Mouse (Mus musculus) macrophage (primary cell): ENCODE measurements around the gene Gm17428. TPM values are rescaled to one million over a fixed set of nuclear protein-coding genes. Genes with fewer than 3 reads are reported as not detected.
"Not testable (repeated sequence)": the region's sequence is repeated elsewhere in the genome, so short reads cannot be mapped to it uniquely, and the experiment has no call there.

ENCODE experiments used
- H3K27ac ChIP-seq: fragments of 350-480 bp; formaldehyde crosslinking; 2 replicates; pipeline ENCODE4 v1.9.0; 2021
- H3K36me3 ChIP-seq: fragments of 350-480 bp; formaldehyde crosslinking; 2 replicates; pipeline ENCODE4 v1.9.0; 2021; ENCODE audit errors: inconsistent target
- H3K4me3 ChIP-seq: fragments of 350-480 bp; formaldehyde crosslinking; 2 replicates; pipeline ENCODE4 v1.9.0; 2021; ENCODE audit errors: inconsistent target
- H3K79me2 ChIP-seq: fragments of 350-480 bp; formaldehyde crosslinking; 2 replicates; pipeline ENCODE4 v1.9.0; 2021; ENCODE audit errors: inconsistent target
- WGBS: methylation state at CpG from one replicate; pipeline ENCODE4 v1.1.7; 2026; ENCODE audit warnings: inconsistent platforms; ENCODE audit not compliant: missing documents; 5-methylcytosine and 5-hydroxymethylcytosine counted together
- polyA plus RNA-seq: library from polyadenylated mRNA; stranded (reverse); fragments of 250-400 nt; gene quantifications from 3 replicates; pipeline ENCODE4 v1.2.4, GENCODE M21; 2018; ENCODE audit warnings: inconsistent platforms

Gene Gm17428
- polyA plus RNA-seq, 1 experiment from 2014 or later, result not detected

DNA sequence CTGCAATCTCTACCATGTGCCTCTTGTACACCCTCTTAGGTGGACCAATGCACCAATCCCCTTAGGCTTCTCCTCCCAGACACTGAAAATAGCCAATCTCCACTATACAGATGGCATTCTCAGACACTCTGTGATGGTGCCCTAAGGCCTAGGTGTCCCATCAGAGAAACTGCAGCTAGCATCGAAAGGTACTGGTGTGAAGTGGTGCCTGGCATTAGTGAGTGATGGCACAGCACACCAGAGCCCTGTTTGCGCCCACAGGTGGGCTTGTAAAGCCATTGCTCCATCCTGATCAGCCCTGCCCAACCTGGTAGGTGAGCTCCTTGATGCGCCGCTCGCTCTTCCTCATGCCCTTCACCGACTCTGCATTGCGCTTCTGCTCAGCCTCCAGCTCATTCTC, 32.8 kb upstream of the Gm17428 start:
- Histone ChIP-seq H3K36me3 (no peaks in the 10 kb centered on the region), H3K79me2 (no peaks in the 10 kb centered on the region), H3K4me3 (no peak overlapping the region), H3K27ac (no peak overlapping the region)
- 94% methylated on average over 6 of the region's 7 CpGs for WGBS

DNA sequence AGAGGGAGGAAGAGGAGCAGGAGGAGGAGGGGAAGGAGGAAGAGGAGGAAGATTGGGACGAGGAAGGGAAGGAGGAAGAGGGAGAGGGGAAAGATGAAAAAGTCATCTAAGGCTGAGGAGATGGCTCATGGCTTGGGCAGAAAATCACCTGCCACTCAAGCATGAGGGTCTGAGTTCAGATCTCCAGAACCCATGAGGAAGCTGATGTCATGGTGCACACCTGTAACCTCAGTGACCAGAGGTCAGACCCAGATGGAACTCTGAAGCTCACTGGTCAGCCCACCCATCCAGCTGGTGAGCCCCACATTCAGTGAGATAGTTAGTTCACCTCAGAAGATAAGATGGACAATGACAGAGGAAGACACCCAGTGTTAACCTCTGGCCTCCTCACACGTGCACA, 31.8 kb upstream of the Gm17428 start:
- WGBS, result 62% methylated on average over 2 of the region's 2 CpGs
- Histone ChIP-seq H3K36me3 (no peaks in the 10 kb centered on the region), H3K4me3 (no peak overlapping the region), H3K79me2 (no peaks in the 10 kb centered on the region), H3K27ac (no peak overlapping the region)

DNA sequence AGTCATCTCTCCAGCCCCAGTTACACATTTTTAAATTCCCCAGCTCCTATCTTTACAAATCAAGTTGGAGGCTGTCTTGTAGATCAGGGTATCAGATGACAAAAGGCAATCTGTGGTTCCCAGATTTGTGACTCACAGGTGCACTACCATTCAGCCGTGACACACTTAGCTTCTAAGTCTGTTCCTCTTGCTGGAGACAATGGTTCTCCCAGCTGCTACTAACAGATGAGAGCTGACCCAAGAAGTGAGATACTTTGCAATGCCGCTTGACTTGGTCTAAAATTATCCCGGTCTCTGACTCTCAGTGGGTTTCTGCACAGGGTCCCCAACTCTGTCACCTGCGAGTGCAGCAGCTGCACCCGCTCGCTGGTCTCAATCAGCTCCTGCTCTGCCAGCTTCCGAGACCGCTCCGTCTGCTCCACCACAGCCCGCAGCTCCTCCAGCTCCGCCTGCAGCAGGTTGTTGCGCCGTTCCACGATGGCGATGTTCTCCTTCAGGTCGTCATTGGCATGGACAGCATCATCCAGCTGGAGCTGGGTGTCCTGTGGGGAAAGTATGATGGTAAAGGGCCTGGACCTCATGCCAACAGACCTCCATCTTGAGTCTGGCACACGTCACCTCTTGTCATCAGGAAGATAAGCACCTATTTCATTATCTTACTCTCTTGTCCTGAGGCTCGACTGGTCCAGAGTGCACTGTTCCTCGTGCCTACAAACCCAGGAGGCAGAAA, 30.6 kb upstream of the Gm17428 start:
- Histone ChIP-seq H3K79me2 (no peaks in the 10 kb centered on the region), H3K27ac (no peak overlapping the region), H3K36me3 (no peaks in the 10 kb centered on the region), H3K4me3 (no peak overlapping the region)
- WGBS, result 88% methylated on average over 19 of the region's 19 CpGs

DNA sequence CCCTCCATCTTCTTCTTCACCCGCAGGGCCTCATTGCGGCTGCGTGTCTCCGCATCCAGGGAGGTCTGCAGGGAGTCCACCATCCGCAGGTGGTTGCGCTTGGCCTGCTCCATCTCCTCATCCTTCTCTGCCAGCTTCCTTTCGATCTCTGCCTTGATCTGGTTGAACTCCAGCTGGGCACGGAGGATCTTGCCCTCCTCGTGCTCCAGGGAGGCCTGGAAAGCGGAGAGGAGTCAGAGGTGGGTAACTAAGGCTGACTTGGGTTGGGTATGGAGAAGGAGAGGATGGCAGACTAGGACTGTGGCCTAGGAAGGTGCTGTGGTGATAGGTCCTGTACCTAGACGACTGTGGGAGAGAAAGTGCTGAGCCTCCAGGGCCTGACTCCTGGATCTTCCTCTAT, 29.7 kb upstream of the Gm17428 start:
- not testable (repeated sequence) for H3K27ac ChIP-seq, H3K79me2 ChIP-seq, H3K4me3 ChIP-seq, H3K36me3 ChIP-seq
- 92% methylated on average over 5 of the region's 11 CpGs for whole genome bisulfite sequencing

DNA sequence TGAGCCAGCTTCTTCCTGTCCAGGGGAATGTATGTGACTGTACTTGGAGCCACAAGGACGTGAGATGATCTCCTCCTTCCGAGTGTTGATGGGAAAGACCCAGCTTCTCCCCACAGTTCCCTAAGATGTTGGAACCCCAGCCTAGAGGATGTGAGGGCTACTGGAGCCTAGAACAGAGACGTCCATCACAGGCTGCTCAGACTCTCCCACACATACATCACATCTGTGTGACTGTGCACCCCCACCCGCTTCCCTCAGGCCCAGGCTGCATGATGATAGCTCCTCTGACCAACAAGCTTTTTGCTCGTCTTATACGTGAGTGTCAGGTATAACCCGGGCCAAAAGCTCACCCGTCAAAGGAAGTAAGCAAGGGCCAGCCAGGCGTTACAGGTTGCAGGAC, 28.0 kb upstream of the Gm17428 start:
- no peak overlapping the region for H3K27ac ChIP-seq
- WGBS, result 84% methylated on average over 9 of the region's 9 CpGs
- H3K36me3 ChIP-seq, result no peaks in the 10 kb centered on the region
- H3K4me3 ChIP-seq, result no peak overlapping the region
- no peaks in the 10 kb centered on the region for H3K79me2 ChIP-seq

DNA sequence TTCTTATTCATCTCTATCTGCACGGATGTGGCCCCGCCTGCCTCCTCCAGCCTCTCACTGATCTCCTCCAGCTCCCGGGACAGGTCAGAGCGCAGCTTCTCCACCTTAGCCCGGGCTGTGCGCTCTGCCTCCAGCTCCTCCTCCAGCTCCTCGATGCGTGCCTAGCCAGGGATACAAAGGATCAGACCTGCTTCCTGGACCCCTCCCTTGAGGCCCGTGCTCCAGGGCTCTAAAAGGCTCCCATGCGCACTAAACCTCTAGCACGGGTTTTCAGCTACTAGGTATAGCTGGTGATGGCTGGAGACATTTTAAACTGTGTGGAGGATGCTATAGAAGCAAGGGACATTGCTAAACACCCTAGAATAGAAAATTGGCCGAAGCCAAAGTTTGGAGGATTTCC, 26.2 kb upstream of the Gm17428 start:
- whole genome bisulfite sequencing, result 80% methylated on average over 10 of the region's 12 CpGs
- H3K79me2 ChIP-seq, result no peaks in the 10 kb centered on the region
- no peak overlapping the region for H3K27ac ChIP-seq
- H3K36me3 ChIP-seq, result no peaks in the 10 kb centered on the region
- no peak overlapping the region for H3K4me3 ChIP-seq

DNA sequence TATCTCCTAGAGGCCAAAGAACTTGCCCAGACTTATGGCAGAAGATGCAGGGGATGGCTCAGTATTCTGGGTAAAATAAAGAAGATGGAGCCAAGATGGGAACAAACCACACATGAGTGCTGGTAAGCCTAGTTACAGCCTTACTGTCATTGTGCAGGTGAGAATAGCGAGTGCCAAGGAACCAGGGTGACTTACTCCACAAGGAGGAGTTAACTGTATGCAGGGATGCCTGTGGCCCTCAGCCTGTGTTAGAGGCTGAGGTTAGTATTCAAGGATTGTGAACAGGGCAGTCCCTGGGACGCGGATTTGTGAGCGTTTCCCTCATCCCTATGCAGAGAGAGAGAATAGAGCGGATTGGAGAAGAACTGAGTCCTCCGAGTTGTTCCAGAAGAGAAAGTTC, 25.1 kb upstream of the Gm17428 start:
- Histone ChIP-seq H3K4me3 (no peak overlapping the region), H3K36me3 (no peaks in the 10 kb centered on the region), H3K27ac (no peak overlapping the region), H3K79me2 (no peaks in the 10 kb centered on the region)
- WGBS, result 91% methylated on average over 6 of the region's 6 CpGs

DNA sequence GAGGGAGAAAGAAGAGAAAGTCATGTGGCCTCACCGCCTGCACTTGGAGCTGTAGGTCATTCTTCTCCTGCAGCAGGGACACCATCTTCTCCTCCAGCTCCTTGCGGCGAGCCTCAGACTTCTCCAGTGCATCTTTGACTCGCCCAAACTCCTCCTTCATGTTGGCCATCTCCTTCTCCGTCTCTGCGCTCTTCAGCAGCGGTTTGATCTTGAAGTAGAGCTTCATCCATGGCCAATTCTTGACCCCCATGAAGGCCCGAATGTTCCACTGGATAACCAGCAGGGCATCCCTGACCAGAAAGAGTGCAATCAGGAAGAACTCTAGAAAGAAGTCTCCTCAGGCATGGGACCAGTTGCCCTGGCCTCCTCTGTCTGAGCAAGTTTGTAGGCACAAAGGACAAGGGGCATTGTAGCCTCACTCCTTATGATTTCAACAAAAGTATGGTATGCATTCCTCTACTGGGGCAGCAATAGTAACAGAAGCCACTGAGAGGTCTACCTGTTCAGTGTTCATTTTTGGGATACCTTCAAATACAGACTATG, 23.0 kb upstream of the Gm17428 start:
- H3K4me3 ChIP-seq, result no peak overlapping the region
- H3K27ac ChIP-seq, result no peak overlapping the region
- 90% methylated on average over 8 of the region's 8 CpGs for WGBS
- H3K36me3 ChIP-seq, result no peaks in the 10 kb centered on the region
- H3K79me2 ChIP-seq, result no peaks in the 10 kb centered on the region

DNA sequence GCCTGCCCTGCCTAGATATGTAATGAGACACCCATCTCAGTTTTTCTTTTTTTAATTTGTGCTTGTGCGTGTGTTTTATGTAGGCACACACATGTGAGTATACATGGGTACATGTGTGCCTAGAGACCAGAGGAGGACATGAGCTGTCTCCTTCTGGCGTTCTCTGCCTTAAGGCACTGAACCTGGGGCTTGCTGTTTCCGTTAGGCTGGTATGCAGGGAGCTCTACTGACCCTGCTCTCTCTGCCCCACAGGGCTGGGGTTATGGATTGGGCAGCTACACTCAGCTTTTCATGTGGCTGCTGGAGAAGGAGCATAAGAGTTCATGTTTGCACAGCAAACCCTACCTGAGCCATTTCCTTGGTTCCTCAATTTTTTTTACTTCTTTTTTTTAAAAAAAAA, 22.3 kb upstream of the Gm17428 start:
- WGBS, result 83% methylated on average over 3 of the region's 3 CpGs
- Histone ChIP-seq H3K79me2 (no peaks in the 10 kb centered on the region), H3K36me3 (no peaks in the 10 kb centered on the region), H3K27ac (no peak overlapping the region), H3K4me3 (no peak overlapping the region)

DNA sequence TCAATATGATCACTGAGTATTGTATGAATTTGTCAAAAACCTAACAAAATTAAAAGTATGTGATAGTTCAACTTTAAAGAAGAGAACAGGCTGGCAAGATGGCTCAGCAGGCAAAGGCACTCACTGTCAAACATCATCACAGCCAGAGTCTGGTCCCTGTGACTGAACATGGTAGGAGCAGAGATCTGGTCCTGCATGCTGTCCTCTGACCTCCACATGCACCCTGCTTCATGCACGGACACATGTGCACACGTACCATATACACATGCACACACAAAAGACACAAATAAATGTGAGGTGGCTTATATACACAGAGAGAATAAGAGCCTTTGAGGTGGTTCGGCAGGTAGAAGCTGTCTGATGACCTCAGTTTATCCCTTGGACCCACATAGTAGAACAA, 21.3 kb upstream of the Gm17428 start:
- Histone ChIP-seq H3K36me3 (no peaks in the 10 kb centered on the region), H3K79me2 (no peaks in the 10 kb centered on the region), H3K4me3 (no peak overlapping the region), H3K27ac (no peak overlapping the region)
- 83% methylated on average over 2 of the region's 3 CpGs for whole genome bisulfite sequencing

DNA sequence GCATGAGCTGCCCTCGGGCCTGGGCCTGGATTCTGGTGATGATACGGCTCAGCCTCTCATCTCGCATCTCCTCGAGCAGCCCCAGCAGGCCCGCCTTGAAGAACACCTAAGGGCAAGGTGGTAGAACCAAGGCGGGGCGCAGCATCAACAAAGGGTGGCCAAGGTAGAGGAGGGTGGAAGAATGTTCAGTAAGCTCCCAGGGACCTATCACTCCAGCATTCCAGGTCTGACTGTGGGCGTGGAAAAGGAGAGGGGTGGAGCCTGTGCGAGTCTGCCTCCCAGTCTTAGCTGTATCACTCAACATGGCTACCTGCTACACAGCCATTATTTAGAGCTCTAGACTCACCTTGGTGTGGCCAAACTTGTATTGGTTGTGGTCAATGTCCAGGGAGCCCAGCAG, 20.2 kb upstream of the Gm17428 start:
- H3K4me3 ChIP-seq, result no peak overlapping the region
- H3K27ac ChIP-seq, result no peak overlapping the region
- no peaks in the 10 kb centered on the region for H3K36me3 ChIP-seq
- WGBS, result 90% methylated on average over 9 of the region's 9 CpGs
- no peaks in the 10 kb centered on the region for H3K79me2 ChIP-seq

DNA sequence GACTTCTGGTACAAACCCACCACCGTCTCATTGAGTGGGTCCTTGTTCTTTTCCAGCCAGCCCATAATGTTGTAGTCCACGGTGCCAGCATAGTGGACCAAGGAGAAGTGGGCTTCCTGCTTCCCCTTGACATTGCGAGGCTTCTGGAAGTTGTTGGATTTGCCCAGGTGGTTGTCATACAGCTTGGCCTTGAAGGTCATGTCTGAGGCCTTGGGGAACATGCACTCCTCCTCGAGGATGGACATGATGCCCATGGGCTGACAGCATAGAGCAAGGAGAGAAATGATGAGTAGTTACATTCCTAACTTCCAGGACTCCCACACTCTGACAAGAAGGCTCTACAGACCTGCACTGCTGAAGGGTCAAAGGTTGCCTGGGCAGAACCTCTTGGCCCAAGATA, 18.2 kb upstream of the Gm17428 start:
- Histone ChIP-seq H3K4me3 (no peak overlapping the region), H3K79me2 (no peaks in the 10 kb centered on the region), H3K36me3 (no peaks in the 10 kb centered on the region), H3K27ac (no peak overlapping the region)
- 81% methylated on average over 4 of the region's 4 CpGs for WGBS

DNA sequence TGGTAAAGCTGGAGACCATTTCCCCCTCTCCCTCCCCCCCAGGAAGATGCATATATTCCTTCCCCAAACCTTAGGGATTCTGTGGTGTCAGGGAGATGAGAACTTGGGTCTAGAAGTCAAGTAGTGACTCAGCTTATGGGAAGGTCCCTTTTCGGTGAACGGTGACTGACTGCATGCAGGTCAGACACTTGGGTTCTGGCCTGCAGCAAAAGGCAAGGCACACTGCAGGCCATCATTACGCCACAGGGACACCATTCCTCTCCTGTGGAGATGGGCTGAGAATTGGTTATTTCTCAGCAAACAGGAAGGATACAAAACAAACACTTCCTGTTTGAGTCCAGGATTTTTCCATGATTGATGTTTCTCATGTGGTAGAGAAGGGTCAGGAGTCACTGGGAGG, 17.5 kb upstream of the Gm17428 start:
- no peak overlapping the region for H3K4me3 ChIP-seq
- H3K27ac ChIP-seq, result no peak overlapping the region
- no peaks in the 10 kb centered on the region for H3K79me2 ChIP-seq
- no peaks in the 10 kb centered on the region for H3K36me3 ChIP-seq
- 86% methylated on average over 3 of the region's 3 CpGs for WGBS

DNA sequence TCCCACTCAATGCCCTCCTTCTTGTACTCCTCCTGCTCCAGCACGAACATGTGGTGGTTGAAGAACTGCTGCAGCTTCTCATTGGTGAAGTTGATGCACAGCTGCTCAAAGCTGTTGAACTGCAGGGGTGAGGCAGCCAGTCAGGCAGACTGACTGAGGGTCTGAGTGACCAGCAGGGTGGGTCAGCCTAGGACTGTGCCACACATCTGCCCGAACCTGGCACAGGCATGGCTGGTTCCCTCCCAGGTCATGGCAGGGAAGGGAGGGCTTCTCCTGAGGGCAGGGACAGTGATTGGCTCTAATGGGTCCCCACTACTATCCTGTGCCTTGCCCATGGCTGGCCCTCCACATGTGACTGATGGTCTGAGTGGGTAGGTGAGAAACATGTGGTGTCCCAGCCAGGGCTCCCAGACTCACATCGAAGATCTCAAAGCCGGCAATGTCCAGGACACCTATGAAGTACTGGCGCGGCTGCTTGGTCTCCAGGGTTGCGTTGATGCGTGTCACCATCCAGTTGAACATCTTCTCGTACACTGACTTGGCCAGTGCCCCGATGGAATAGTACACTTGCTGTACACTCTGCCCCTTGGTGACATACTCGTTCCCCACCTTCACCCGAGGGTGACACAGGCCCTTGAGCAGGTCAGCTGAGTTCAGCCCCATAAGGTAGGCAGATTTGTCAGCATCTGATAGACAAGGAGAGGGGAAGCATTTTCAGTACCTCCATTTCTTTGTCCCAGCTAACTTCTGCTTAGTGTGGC, 16.7 kb upstream of the Gm17428 start:
- not testable (repeated sequence) for H3K27ac ChIP-seq, H3K4me3 ChIP-seq, H3K79me2 ChIP-seq, H3K36me3 ChIP-seq
- WGBS, result 90% methylated on average over 11 of the region's 12 CpGs

DNA sequence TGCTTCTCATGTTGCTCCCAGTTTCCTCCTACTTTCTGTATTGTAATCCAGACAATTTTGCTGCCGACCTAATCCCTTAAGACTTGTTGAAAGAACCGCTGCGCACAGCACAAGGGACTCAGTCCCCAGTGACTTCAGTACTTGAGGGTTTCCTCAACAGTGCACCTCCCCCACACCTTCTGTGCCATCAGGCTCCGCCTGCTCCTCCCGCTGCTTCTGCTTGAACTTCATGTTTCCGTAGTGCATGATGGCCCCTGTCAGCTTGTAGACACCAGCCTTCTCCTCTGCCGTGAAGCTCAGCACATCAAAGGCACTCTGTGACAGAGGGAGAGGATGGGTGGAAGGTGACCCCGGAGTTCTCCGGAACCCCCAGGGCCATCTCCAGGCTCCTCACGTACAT, 16.0 kb upstream of the Gm17428 start:
- Histone ChIP-seq H3K4me3 (no peak overlapping the region), H3K79me2 (no peaks in the 10 kb centered on the region), H3K36me3 (no peaks in the 10 kb centered on the region), H3K27ac (no peak overlapping the region)
- 46% methylated on average over 10 of the region's 10 CpGs for WGBS
